Mouse (Mus musculus) cerebellum, postnatal 36 days (tissue): Measurements from ENCODE around the gene Filip1.

Experiments used
- DNase-seq, 2 experiments: peaks; one replicate each; pipeline ENCODE4 v3.0.0; 2021 to 2022; ENCODE audit warnings: mixed read lengths in 2 of 2

Gene Filip1

DNA sequence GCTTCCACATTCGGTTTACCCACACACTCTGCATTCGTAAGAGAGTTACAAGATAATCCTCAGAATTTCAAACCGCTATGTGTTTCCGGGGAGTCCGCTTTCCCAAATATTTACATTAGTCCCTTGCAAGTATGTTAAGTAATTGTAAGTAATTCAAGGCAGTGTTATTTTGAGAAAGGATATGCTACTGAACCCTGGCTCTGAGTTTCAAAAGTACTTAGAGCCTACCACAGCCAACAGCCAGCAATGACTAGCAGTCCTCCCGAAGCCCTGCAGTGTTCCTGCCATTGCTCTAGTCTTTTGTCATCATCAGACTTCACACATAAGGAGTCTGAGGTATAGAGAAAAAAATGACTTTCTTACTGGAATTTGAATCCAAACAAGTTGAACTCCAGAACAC, 67.8 kb downstream of the Filip1 start:
- DNase-seq, result no peak

DNA sequence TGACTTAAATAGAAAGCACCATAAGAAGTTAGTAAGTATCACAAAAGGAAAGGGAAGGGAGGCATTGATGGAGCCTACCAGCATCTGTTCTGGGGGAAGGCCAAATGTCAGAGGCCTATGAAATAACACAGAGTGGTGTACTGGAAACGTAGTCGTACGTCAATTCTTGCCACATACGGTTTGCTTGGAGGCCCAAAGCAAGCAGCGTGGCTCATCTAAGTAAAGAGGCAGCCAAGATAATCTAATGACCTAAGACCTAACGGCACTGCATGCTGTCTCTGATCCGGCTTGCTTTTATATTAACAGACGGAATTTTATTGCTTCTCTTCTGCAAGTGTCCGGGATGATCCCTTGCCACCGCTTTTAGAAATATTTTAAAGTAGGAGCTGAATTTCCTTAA, 68.7 kb downstream of the Filip1 start:
- no peak for DNase-seq

DNA sequence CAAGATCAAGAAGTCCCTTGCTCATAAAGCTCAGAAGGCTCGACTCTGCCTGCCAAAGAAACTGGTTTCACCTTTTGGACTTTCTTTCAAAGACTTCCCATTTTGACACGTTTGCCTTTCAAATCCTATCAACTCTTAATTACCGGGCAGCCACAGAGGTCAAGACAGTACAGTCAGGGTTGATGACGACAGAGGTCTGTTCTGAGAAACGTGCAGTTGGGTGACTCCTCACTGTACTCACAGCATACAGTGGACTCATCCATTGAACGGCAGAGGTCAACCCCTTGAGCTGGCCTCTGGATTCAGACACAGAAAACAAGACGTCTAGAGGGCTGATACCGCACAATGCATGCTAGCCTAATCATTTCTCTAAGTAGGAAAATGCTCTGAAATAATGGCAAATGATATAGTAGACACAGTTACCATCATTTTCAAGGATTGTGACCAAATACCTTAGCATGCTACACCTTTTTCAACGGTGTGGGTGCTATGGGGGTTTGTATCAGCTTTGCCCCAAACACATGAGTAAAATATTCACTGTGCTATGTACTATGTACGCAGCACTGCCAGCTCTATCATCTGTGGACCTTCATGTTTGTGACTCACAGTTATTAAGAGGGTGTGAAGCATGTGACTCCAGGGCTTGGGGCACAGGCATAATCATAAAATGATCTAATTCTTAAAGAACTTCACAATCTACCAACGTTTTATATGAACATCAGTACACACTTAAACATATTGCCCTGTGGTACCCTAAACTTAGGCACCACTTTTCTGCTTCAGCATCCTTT, 74.0 kb downstream of the Filip1 start:
- DNase-seq, result no peak

DNA sequence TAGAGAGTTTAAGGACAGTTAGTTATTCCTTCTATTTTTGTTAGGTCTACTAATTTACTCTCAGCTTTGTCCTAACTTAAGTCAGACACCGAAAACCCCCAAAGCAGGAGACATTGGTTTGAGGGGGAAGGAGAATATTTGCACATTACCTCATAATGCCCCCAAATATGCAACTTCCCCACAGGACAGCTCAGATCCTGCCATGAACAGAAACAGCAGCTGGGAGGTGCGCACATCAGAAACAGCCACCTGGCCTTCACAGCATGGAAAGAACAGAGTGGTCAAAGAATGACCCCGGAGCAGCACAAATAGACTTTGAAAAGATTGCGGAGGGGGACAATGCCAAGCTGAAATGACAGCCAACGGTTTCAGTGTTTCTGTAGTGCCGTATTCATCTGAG, 75.1 kb downstream of the Filip1 start:
- no peak for DNase-seq

DNA sequence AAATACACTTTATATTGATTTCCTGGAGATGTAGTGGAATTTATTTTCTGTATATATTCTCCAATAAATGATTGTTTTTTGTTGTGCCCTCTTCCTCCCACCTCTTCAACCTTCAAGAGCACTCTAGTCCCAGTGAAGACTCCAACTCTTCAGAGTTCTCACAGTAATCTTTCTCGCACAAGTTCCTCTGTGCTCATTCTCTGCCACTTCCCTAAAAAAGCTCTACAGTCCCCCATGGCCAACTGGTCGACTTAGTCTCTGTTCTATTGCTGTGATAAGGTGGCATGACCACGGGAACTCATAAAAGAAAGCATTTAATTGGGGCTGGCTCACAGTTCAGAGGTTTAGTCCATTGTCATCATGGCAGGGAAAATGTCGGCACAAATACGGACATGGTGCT, 80.1 kb downstream of the Filip1 start:
- DNase-seq, result no peak

DNA sequence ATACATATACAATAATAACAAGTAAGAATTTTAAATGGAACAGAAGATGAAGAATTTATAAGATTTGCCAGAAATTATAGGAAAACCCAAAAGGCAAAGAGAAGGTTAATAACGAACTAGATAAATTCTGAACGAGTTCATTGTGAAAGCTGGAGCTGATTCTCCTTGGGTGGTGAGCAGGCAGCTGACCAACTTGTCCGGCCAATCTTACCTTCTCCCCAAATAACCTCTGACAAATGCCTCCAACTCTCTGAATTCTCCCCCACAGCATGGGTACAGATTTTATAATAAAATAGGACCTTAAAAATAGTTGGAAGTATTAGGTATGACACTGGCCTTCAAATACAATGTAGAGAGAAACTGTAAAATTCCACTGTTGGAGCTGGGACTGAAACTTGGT, 84.6 kb downstream of the Filip1 start:
- DNase-seq, result no peak

DNA sequence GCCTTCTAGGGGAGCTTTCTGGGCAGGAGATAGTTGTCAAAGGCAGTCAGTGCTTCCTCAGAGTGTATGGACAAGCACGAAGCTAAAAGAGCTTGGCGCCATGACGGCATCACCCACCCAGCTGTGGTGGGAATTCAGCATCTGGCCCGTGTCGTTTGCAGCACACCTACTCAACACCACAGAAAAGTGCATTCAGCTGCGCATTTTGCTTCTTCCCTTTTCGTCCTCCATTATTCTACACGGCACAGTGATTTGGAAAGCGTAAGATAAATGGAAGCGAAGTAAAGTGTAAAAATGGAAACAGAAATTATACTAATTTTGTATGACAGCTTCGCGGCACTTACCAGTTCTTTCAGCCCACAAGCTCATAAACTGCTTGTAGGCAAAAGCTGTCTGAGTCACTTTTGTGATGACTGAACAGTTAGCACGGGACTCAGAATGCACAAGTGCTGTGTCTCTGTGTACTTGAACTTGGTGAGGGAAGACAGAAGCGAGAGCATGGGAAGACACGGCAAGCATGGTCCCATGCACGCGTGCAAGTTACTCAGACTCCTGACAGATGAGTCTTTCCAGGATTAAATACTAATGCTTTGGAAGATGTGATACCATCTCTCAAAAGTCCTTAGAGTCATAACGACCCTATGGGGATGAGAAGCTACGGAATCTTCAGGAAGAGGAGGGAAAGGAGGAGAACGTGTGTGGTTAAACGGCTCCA, 85.3 kb downstream of the Filip1 start:
- DNase-seq, result no peak

DNA sequence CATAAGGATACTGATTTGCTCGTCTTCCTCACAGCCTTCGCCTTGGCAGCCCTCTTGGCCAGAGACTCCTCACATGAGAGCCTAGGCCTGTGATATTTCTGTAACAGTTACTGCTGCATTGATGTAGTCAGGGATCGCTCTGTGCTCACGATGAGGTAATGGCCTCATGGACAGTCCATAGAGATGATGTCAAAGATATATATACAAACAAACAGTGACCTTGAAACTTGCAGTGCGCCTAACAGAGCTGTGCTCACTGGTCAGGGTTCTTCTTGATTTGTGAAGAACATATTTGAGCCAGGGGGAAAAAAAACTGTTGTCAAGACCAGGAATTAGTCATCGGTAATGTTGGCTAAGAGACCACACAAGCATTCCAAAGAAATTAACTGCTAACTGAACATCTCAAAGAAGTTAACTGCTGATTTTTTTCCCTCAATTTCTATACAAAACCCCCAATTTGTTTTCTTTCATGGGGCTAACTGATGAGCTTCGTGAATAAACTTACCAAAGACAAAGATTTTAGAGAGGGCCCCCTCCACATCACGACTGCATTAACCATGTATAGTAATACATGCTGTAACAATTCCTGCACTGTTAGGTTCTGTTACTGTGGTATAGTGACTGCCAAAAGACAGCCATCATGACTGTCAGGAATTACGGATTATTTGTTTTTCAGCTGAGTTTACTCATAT, 86.0 kb downstream of the Filip1 start:
- DNase-seq, result no peak

DNA sequence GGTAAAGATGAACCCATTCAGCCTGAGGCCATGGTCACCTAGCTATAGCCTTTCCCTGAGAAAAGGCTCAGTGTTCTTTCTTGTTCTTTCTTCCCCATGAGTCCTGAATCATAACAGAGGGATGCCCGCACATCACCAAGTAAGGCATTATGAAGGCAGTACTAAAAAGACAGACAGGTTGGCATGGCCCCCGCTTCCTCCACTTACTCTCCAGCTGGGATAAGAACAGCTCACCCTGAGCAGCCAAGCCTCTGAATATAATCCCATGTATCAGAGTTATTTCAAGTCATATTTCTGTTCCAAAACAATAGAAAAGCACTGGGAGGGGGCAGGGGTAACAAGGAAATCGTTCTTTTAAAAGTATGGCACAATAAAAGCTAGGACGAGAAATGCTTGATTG, 86.7 kb downstream of the Filip1 start:
- no peak for DNase-seq

DNA sequence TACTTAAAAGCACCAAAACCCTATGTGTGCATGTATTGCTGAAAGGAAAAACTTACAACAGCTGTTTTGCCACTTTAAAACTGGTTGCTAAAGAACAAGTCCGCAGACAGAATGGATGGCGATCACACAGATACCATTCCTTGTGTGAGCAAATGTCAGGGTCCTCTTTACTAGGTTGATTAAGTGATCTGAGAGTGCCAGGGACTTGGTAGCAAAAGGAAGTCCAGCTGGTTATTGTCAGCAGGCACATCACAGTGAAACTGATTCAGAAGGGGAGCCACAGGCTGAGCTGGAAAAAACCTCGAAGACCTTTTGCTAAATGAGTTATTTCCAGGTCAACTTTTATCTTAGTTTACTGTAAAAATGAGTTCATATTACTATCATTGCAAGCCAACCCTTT, 89.4 kb downstream of the Filip1 start:
- DNase-seq, result no peak

DNA sequence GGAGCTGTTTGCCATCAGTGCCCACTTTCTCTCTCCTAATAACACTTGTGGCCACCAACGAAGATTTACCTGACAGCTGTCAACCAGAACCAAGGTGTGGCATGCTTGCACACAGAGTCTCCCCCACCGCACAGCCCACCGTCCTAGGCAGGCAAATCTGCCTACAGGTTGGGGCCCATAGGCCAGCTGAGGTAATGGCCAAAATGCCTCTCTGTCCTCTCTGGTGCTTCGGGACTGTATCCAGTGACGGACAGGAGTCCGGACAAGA, 90.2 kb downstream of the Filip1 start:
- DNase-seq, result no peak

DNA sequence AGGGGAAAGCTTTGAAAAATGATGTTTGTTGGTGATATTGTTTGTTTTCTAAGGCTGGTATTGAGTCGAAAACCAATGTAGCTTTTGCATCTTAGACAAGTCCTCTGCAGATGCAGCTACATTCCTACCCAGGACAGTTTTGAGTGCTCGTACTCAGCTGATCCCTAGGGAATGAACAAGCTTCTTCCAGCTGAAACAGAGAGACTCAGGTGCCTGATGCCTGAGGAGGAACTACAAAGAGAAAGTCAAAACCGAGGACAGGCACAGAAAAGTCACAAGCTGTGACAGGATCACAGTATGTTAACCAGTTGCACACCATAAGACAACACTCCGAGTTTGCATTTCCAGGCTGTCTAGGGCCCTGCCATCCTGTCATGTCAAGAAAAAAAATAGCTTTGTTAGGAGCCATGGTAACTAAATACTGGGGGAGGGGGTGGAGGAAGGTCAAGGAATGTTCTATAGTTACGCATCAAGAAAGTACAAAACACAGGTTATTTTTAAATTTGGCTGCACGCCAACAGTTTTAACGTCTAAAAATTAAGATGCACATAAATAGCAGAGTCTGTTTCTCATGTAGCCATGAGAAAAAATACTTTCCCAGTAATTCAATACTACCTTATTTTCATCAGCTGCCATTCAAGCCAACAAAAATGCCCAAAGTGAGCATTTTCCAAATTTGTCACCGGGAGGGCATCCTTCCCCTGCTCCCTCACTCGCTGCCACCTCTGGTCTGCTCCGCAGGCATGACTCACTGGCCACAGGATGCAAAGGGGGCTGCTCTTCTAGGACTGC, 90.8 kb downstream of the Filip1 start:
- DNase-seq, result no peak

DNA sequence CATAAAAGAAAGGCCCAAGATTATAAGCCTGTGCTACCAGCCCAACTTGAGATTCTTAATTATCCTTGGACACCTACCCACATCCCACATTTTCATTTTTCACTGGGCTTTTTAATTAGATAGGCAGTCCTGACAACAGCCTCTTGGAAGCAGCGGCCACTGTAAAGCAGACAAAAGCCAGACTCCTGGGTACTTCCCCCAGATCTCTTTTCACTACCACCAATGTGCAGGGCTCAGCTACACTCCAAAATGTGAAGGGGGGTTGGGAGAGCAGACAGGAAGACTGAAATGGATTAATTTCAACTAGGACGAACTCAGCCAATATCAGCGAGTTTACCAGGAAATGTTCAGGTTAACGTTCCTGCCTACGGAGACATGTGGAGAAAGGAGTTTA, 92.1 kb downstream of the Filip1 start:
- no peak for DNase-seq

DNA sequence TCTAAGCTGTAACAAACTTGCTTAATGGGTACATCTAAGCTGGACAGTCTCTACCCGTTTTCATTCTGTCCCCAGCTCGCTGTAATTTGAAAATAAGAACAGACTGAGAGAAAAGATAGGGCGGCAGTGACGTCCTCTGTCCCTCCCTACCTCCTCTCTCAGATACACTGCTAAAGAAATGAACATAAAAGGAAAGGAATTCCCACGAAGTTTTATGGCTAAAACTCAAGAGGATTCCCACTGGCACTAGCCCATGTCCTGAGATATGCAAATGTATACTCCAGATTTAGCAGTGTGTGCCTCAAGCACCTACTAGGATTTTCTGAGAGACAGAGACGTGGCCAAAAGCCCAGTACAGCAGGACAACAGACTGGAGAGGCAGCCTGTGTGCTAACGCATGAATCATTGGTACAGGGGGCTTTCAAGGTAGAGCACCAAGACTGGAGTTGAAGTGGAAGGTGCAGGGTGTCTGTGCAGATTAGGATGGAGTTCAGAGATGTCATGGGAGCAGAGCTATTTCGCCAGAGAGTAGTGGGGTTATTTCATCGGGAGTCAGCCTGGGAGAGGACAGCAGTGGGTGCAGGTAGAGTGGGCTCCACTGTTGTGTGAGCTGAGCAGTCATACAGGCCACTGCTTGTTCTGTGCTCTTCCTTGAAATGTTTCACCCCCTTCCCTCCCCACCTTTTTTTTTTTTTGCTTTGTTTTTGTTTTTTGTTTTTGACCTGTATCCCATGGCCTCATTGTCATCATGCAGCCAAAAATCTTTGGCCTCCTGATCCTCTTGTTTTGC, 92.7 kb downstream of the Filip1 start:
- no peak for DNase-seq

DNA sequence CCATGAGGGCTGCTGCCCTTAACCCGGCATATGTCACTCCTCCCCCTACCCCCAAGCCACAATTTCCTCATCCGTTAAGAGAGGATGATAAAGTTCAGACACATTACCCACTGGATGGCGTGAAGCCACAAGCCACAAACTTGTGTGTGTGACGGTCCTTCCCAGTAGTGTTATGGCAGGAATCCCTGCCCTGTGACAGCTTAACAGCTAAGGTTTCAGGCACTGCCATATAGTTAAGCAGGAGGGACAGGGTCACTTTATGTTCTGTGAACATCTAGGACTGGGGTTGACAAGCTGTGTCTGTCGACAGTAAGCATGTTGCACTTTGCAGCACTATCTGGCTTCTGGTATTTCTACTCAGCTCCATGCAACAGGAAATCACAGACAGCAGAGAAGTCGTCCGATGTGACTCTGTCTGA, 93.3 kb downstream of the Filip1 start:
- DNase-seq, result no peak

DNA sequence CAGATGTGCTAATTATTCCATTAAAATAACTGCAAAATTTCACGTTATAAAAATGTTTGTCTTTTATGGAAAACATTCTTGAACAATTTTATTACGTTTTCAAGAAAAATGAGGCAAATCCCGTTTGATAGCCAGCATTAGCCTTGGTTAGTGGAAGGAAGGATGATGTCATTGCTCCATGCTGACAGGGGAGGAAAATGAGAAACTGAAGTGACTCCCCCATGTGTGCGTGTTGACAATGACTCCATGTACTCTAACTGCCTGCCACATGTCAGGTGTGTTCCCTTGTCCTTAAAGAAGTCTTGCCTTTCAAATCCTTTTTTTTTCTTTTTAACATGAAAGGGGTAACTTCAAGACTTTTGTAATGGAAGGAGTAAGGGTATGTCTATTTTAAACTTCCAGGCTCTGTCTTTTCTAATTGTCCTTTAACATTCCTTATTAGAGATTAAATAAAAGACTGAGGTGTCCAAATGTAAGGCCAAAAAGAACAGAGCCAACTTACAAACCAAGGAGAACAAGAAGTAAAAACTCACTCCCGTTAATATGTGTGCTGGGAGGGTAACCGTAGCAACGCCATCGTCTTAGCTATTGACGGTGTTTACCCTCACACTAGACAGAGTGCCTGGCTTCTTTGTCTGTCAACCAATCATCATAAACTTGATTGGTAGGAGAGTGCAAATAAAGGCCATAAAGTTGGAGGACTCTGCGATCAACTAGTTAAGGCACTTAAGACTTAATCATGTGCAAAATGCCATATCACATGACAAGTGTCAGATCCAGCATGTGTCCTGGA, 94.1 kb downstream of the Filip1 start:
- DNase-seq, result no peak

DNA sequence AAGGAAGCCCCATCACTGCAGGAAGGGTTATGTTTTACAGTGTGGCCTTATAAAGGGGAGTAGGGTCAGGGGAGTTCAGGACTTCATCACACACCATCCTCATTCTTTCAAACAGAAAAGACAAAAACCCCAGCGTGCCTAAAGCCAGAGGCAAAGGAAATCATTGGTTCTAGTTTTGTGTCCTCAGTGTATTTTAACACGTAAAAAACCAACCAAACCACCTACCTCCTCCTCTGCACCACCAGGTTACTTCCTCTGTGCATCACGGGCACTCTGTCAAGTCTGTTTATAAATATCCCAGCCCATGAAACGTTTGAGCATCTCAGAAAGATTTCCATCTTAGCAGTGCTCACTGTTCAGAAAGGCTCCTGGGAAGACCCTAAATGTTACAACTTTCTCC, 98.4 kb downstream of the Filip1 start:
- DNase-seq, result no peak

DNA sequence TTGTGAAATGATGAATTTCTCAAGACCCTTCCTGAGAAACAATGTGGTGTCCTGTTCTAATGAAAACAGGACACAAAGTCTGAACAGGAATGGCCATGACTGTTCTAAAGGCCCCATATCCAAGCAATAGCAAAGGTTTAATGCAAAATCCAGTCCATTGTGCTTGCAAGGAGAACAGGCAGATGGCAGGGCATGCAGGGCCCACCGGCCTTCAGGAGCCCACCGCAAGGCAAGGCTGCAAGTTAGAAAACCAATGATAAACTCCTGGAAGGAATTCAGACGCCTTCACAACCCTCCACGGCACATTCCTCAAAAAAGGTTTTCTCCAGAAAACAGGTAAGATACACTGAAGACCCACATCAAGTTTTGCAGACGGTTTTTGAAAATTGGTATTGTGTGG, 99.7 kb downstream of the Filip1 start:
- no peak for DNase-seq

DNA sequence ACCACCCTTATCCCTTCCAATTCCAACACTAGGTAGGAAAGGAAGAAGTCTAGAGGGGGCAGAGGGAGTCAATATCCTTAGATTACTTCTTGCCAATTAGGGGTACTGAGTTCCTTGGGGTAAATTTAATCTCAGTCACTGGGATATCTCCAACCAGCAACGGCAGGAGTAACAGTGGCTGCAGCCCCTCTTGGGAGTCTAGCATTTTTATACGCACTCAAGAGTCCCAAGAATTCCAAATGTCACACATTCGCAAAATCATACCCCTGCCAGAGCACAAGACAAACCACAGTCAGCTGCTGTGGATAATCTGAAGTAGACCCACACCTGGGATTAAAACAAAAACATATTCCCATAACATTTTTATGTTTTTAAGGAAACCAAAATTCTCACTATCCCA, 102.5 kb downstream of the Filip1 start:
- DNase-seq, result no peak

DNA sequence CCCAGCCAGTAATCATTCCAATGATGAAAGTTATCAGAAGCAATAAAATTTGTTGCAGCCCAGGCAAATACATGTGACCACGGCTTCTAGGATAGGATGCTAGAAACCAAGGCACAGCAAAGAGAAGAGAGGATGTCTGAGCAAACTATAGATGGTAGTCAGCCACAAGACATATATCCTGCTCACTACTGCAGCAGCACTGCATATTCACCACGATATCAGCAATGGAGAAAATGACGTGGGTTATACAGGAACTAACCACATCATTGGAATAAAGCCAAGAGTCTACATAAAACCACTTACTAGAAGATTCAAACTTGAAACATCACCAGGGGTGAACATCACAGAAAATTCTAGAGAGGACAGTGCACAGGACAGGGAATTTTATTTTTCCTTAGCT, 113.8 kb downstream of the Filip1 start:
- no peak for DNase-seq

DNA sequence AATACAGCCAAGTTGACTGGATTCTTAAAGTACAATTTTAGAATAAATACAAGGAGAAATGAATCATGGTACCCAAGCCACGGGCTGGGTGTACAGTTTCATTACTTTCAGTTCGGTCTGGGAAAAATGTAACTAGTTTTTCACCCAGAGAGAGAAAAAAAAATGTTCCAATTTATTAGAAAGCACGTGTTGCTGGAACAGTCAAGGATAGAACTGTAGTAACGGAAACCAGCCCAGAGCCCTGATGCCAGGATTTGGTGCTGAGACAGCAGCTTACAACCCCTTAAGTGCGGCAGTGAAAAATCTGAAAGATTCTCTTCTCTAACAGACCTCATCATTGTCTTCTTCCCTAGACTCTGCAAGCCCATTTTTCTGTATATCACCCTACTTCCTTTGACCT, 118.0 kb downstream of the Filip1 start:
- DNase-seq, result no peak
